Mouse (Mus musculus): ENCODE results near the gene Zfp654. TPM values are rescaled to one million over a fixed set of nuclear protein-coding genes. Genes with fewer than 3 reads are reported as not detected.

Gene Zfp654
- polyA plus RNA-seq (2015; fragmentation: Illumina TruSeq; extraction: RNeasy Lipid Tissue Mini Kit (QIAGEN cat#74804); ENCODE audit: insufficient read depth, low replicate concordance) = 22.5 TPM

DNA sequence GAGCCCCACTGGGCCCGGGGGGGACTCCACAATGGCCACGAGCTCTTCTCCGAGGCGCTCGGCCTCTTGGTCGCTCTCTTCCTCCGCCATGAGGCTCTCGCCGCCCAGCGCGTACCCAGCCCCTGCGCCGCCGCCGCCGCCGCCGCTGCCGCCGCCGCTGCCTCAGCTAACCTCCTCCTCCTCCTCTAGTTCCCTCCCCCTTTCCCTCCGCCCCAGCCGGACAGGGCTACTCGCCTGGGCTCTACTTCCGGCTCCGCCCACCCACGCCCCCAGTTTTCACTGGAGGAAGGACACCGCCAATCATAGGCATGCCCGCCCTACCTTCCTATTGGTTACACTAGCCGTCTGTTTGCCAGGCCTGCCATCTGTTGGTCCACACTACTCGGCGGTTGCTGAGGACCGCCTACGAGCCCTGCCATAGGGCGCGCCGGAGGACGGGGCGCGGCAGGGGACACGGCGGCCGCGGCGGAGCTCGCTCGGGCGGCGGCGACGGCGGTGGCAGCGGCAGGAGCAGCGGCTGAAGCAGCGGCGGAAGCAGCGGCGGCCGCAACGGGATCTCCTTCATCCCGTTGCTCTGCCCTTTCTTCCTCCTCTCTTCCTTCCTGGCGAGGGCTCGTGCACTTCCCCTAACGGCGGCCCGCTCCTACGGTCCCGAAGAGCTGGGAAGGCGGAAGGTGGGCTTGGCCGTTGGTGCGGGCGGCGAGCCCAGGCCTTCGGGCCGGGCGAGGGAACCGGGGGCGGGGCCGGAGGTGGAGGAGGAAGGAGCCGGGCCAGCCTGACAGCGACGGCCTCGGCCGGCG, at the start of gene Zfp654, which contains the start of gene Cggbp1:
Gene Zfp654, minus strand, starts transcription at position 90 of the 800 bp plus-strand sequence.
Gene Cggbp1, plus strand, starts transcription at position 434 of the 800 bp plus-strand sequence.

GRCm38 (mm10) chr16:64770521-64771430, 80.7 kb downstream of the Zfp654 start, which contains the start of gene 4930453N24Rik:
4930453N24Rik (minus strand) TSS chr16:64771161.

Other genes starting within 250 kb of the Zfp654 start
- not detected for gene Csnka2ip, start 249.2 kb downstream of the Zfp654 start, polyA plus RNA-seq (2015; fragmentation: Illumina TruSeq; extraction: RNeasy Lipid Tissue Mini Kit (QIAGEN cat#74804); ENCODE audit: insufficient read depth, low replicate concordance)
- 41.9 TPM for gene 4930453N24Rik, start 80.5 kb downstream of the Zfp654 start, polyA plus RNA-seq (2015; fragmentation: Illumina TruSeq; extraction: RNeasy Lipid Tissue Mini Kit (QIAGEN cat#74804); ENCODE audit: insufficient read depth, low replicate concordance)
- 101 TPM for gene Cggbp1, start 344 bp upstream of the Zfp654 start, polyA plus RNA-seq (2015; fragmentation: Illumina TruSeq; extraction: RNeasy Lipid Tissue Mini Kit (QIAGEN cat#74804); ENCODE audit: insufficient read depth, low replicate concordance)